Mouse (Mus musculus) lung, adult 2 months (tissue): ENCODE measurements at regions not wholly inside any gene's neighbourhood (a gene's known extent, or its start where the extent isn't known, plus 50 kb on each side); places are given as distances from the start of the nearest gene placed in this dataset.

ENCODE experiments used
- CTCF ChIP-seq: fragments of 200-500 bp; IDR thresholded peaks from 2 replicates; pipeline ENCODE4 v1.5.1; 2011; ENCODE audit warnings: mild to moderate bottlenecking, low read length, control low read depth; ENCODE audit not compliant: insufficient read depth
- POLR2A ChIP-seq: fragments of 200-500 bp; IDR thresholded peaks from 2 replicates; pipeline ENCODE4 v1.6.1; 2011; ENCODE audit warnings: low read depth, mild to moderate bottlenecking, control low read depth, low read length, borderline replicate concordance; ENCODE audit errors: extremely low read depth

DNA sequence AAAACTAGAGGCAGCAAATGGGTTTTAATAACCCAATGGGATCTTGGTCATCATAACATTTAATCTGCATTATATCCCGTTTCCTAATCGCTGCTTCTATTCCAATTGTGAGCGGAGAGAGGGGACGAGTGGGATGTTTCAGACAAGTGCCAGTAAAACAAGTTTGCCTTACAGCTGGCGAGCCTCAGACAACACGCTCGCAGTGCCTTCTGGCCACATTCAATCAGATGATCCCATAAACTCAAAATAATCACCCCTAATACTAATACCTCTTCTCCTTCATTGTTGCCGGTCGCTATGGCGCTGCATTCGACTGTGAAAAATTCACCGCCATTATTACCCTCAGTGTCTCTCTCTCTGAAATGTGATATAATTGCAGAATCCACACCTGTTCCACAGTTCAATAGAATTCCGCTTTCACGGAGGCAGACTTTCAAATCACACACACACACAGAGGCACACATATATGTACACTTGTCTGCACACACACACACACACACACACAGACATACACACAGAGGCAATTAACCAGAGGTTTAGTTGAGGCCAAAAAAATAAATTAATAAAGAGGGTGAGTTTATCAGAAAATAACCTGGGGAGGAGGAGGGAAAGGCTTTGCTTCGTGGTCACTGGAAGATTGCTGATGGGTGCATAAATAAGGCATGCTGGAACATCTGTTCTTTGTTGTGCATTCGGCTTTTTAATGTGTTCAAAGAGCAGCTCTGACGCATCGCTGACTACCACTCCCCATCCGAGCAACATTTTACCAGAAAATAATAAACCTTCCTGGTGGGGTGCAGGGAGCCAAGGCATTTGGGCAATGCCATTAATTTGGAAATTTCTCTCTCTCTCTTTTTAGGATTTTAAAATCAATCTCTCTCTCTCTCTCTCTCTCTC is 248.9 kb downstream of the Satb1 start:
- TF ChIP-seq CTCF (no peak), POLR2A (no peak)
